Mouse (Mus musculus) embryonic facial prominence, embryonic 13.5 days (tissue): ENCODE data around the gene Itga2b. TPM values are rescaled to one million over a fixed set of nuclear protein-coding genes. Genes with fewer than 3 reads are reported as not detected.

Experiments
- ATAC-seq: fragments of 200-750 bp; cut with Nextera tagmentation; 2 replicates; pipeline ENCODE4 v1.8.0; 2017; ENCODE audit warnings: low read depth; ENCODE audit not compliant: insufficient number of reproducible peaks, insufficient read depth, low FRiP score, low TSS enrichment
- H3K27ac ChIP-seq: fragments of 300-500 bp; sonication (generic); 2 replicates; pipeline ENCODE4 v1.5.1; 2015; ENCODE audit warnings: moderate library complexity, mild to moderate bottlenecking, inconsistent platforms
- H3K27me3 ChIP-seq: fragments of 300-500 bp; sonication (generic); 2 replicates; pipeline ENCODE4 v1.6.1; 2015; ENCODE audit warnings: mild to moderate bottlenecking, inconsistent platforms
- H3K36me3 ChIP-seq: fragments of 300-500 bp; sonication (generic); 2 replicates; pipeline ENCODE4 v1.6.1; 2015; ENCODE audit warnings: mild to moderate bottlenecking, inconsistent platforms
- H3K4me1 ChIP-seq: fragments of 300-500 bp; sonication (generic); 2 replicates; pipeline ENCODE4 v1.6.1; 2015; ENCODE audit warnings: inconsistent platforms
- H3K4me2 ChIP-seq: fragments of 300-500 bp; sonication (generic); 2 replicates; pipeline ENCODE4 v1.6.1; 2015; ENCODE audit warnings: moderate library complexity, mild to moderate bottlenecking, inconsistent platforms
- H3K4me3 ChIP-seq: fragments of 300-500 bp; sonication (generic); 2 replicates; pipeline ENCODE4 v1.5.1; 2015; ENCODE audit warnings: mild to moderate bottlenecking, inconsistent platforms
- H3K9ac ChIP-seq: fragments of 300-500 bp; sonication (generic); 2 replicates; pipeline ENCODE4 v1.6.1; 2015; ENCODE audit warnings: mild to moderate bottlenecking, inconsistent platforms
- H3K9me3 ChIP-seq: fragments of 300-500 bp; sonication (generic); 2 replicates; pipeline ENCODE4 v1.6.1; 2016; ENCODE audit warnings: inconsistent platforms
- WGBS: fragments of 180-500 bp; shearing (Covaris S2); methylation state at CpG from one replicate; pipeline ENCODE4 v1.1.7; 2015; ENCODE audit warnings: mixed read lengths; 5-methylcytosine and 5-hydroxymethylcytosine counted together
- polyA plus RNA-seq: library from polyadenylated mRNA; unstranded; fragments of >200 nt; fragmentation: Nextera tagmentation; extraction: Ambion mirVana; gene quantifications from 2 replicates; pipeline ENCODE4 v1.2.1, GENCODE M21; 2015

Itga2b gene
- polyA plus RNA-seq = 6.2 and 6.7 TPM in 2 replicates

DNA sequence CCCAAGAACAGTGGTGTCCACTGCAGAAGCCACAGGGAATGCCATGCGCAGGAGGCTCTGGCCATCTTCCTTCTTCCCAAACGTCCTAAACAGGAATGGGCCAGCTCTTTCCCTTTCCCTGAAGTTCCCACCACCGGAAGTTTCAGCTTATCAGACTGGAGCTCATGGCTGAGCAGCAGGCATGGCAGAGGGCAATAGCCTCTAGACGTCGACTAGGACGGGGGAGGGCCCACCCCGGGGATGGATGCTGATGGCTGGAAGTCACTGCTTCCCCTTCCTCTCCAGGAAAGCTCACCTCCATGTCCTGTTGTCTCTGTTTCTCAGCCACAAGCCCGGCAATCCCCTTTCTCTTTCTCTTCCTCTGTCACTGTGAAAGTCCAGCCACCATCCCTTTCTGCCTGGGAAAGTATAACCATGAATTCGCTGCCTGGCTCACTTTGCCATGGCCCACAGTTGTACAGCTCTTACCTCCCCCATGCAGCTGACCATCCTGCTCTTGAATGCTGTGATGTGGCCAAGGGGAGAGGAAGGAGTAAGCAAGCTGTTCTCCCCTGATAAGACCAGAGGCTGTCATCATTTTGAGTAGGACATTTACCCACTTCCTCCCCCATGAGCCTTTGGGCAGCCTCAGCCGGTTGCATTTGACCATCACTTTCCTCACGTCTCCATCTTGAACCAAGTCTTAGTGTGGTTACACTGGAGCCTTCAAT, at the start of gene Itga2b:
Gene Itga2b, minus strand, starts transcription at position 475 of the 710 bp plus-strand sequence.
- Histone ChIP-seq H3K4me3 (no peak within 1 kb of the TSS), H3K27me3 (peaks cover 2% of the 10 kb centered on the region), H3K4me1 (peaks cover 22% of the 10 kb centered on the region), H3K9me3 (no peaks in the 10 kb centered on the region), H3K36me3 (peaks cover under 1% of the 10 kb centered on the region; the same call in 1 of the 2 replicates), H3K4me2 (no peak within 1 kb of the TSS), H3K27ac (peak within 1 kb of the TSS; percentile 39; the same call in 1 of the 2 replicates), H3K9ac (no peak within 1 kb of the TSS)
- ATAC-seq = no peak
- WGBS = 68% methylated on average over 11 of the region's 11 CpGs

DNA sequence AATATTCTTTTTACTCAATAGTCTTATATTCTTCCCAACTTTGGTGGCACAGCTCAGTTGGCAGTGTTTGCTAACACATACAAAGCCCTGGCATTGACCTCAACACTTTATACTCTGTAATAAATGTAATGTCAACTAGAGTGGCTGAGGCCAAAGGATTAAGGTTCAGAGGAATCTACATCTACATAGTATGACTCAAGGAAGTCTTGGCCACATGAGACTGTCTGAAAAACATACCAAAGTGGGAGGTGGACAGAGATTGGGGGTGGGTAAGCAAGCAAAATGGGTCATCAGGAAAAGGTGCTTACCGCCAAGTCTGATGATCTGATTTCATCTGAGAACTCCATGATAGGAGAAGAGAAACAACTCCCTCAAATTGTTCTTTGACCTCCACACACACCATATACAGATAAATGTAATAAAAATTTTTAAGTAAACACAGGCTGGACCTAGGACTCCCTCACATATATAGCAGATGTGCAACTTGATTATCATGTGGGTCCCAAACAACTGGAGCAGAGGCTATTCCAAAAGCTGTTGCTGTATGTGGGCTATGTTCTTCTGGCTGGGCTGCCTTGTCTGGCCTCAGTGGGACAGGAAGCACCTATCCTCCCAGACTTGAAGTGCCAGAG, 45.0 kb upstream of the Itga2b start:
- H3K27ac ChIP-seq = no peak overlapping the region
- H3K4me3 ChIP-seq = no peak overlapping the region
- peaks cover 36% of the 10 kb centered on the region for H3K36me3 ChIP-seq
- H3K9ac ChIP-seq = no peak overlapping the region
- ATAC-seq = no peak
- no peak overlapping the region for H3K4me2 ChIP-seq
- no peaks in the 10 kb centered on the region for H3K4me1 ChIP-seq
- 97% methylated on average over 1 of the region's 1 CpGs for WGBS
- no peaks in the 10 kb centered on the region for H3K27me3 ChIP-seq
- no peaks in the 10 kb centered on the region for H3K9me3 ChIP-seq

DNA sequence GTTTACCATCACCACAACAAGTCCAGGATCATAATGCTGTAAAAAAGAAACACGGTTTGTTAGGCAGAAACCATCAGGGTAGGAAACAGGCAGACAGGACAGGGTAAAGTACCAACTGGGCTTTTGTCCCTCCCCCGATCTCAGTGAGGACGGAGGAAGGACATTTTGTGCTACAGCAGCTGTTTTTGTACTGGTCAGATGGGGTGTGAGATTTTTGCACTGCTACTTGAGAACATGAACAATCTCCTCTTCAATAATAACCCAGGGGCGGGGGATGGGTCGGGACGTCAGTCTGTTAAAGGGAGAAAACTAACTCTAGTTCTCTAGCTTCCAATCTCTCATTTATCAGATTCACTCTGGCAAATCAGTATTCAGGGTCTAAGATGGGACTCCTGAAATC, 40.3 kb upstream of the Itga2b start:
- ATAC-seq = no peak
- no peak overlapping the region for H3K4me2 ChIP-seq
- no peaks in the 10 kb centered on the region for H3K4me1 ChIP-seq
- H3K9me3 ChIP-seq = no peaks in the 10 kb centered on the region
- H3K9ac ChIP-seq = no peak overlapping the region
- no peaks in the 10 kb centered on the region for H3K27me3 ChIP-seq
- peaks cover 36% of the 10 kb centered on the region for H3K36me3 ChIP-seq
- H3K4me3 ChIP-seq = no peak overlapping the region
- 75% methylated on average over 6 of the region's 6 CpGs for WGBS
- H3K27ac ChIP-seq = no peak overlapping the region

DNA sequence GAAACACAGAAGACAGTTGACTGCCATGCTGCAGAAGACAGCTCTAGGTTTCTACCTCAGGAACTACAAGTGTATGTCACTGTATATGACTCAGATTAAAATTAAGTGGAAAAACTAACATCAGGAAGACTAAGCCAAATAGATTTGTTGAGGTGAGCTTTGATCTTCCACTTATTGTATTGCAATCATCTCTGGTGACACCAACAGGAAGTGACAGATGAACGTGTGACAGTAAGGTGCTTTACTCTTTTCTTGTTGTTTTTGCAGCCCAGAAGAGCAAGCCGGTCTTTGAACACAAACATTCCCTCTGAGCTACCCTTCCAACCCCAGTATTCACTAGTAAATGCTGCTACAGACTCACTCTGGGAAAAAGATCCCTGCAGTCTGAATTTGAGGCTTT, 26.8 kb upstream of the Itga2b start:
- no peak overlapping the region for H3K27ac ChIP-seq
- H3K9me3 ChIP-seq = no peaks in the 10 kb centered on the region
- 72% methylated on average over 2 of the region's 2 CpGs for WGBS
- no peaks in the 10 kb centered on the region for H3K4me1 ChIP-seq
- no peak for ATAC-seq
- peaks cover 67% of the 10 kb centered on the region for H3K36me3 ChIP-seq
- no peak overlapping the region for H3K4me2 ChIP-seq
- no peak overlapping the region for H3K4me3 ChIP-seq
- H3K27me3 ChIP-seq = no peaks in the 10 kb centered on the region
- no peak overlapping the region for H3K9ac ChIP-seq

DNA sequence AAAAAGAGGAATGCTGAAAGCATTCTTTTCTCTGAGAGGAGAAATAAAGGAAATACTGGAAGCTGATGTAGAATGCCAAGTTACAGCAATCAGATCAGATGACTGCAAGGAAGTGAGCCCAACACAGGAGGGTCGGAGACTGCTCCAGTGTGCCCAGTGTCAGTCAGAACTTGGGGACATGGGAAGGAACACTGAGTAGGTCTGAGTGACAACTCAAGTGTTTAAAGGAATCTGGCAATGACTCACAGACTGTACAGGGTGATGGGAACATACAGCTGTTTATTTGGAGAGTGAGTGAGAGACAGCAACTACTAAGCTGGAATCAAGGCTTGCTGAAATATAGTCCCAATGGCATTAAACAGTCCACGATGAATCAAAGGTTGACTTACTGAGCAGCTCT, 26.3 kb upstream of the Itga2b start:
- no peak overlapping the region for H3K9ac ChIP-seq
- no peak overlapping the region for H3K4me3 ChIP-seq
- H3K27me3 ChIP-seq = no peaks in the 10 kb centered on the region
- H3K4me2 ChIP-seq = no peak overlapping the region
- no peak overlapping the region for H3K27ac ChIP-seq
- WGBS = 83% methylated on average over 2 of the region's 2 CpGs
- no peak for ATAC-seq
- no peaks in the 10 kb centered on the region for H3K9me3 ChIP-seq
- H3K36me3 ChIP-seq = peaks cover 68% of the 10 kb centered on the region
- no peaks in the 10 kb centered on the region for H3K4me1 ChIP-seq

- H3K27ac ChIP-seq = no peak overlapping the region
- H3K4me3 ChIP-seq = no peak overlapping the region
- no peak for ATAC-seq
- no peak overlapping the region for H3K9ac ChIP-seq
- H3K9me3 ChIP-seq = no peaks in the 10 kb centered on the region
- no peaks in the 10 kb centered on the region for H3K4me1 ChIP-seq
- no peaks in the 10 kb centered on the region for H3K27me3 ChIP-seq
- 92% methylated on average over 5 of the region's 5 CpGs for WGBS
- H3K36me3 ChIP-seq = peaks cover 64% of the 10 kb centered on the region
- H3K4me2 ChIP-seq = no peak overlapping the region
Observed at GRCm38 (mm10) chr11:102495742-102496141, 25.8 kb upstream of the Itga2b start.

- no peak overlapping the region for H3K4me3 ChIP-seq
- WGBS = 93% methylated on average over 6 of the region's 6 CpGs
- no peaks in the 10 kb centered on the region for H3K4me1 ChIP-seq
- no peaks in the 10 kb centered on the region for H3K27me3 ChIP-seq
- H3K9ac ChIP-seq = no peak overlapping the region
- H3K36me3 ChIP-seq = peaks cover 64% of the 10 kb centered on the region
- H3K27ac ChIP-seq = no peak overlapping the region
- H3K4me2 ChIP-seq = no peak overlapping the region
- H3K9me3 ChIP-seq = no peaks in the 10 kb centered on the region
- ATAC-seq = no peak
Observed at GRCm38 (mm10) chr11:102495114-102495513, 25.2 kb upstream of the Itga2b start.

GRCm38 (mm10) chr11:102494063-102494650, 24.2 kb upstream of the Itga2b start:
- no peak for ATAC-seq
- 88% methylated on average over 7 of the region's 7 CpGs for WGBS
- H3K36me3 ChIP-seq = peaks cover 55% of the 10 kb centered on the region

GRCm38 (mm10) chr11:102493241-102493640, 23.3 kb upstream of the Itga2b start:
- no peak overlapping the region for H3K4me2 ChIP-seq
- no peak overlapping the region for H3K9ac ChIP-seq
- H3K27me3 ChIP-seq = no peaks in the 10 kb centered on the region
- ATAC-seq = no peak
- no peak overlapping the region for H3K27ac ChIP-seq
- no peaks in the 10 kb centered on the region for H3K9me3 ChIP-seq
- no peak overlapping the region for H3K4me3 ChIP-seq
- peaks cover 48% of the 10 kb centered on the region for H3K36me3 ChIP-seq
- no peaks in the 10 kb centered on the region for H3K4me1 ChIP-seq
- WGBS = 89% methylated on average over 2 of the region's 2 CpGs

More at GRCm38 (mm10) chr11:102494063-102494650, 24.2 kb upstream of the Itga2b start:
- Histone ChIP-seq H3K4me3 (no peak overlapping the region), H3K4me1 (no peaks in the 10 kb centered on the region), H3K27me3 (no peaks in the 10 kb centered on the region), H3K4me2 (no peak overlapping the region), H3K9me3 (no peaks in the 10 kb centered on the region), H3K9ac (no peak overlapping the region), H3K27ac (no peak overlapping the region)

GRCm38 (mm10) chr11:102487901-102488300, 18.0 kb upstream of the Itga2b start:
- H3K27me3 ChIP-seq = no peaks in the 10 kb centered on the region
- H3K9ac ChIP-seq = no peak overlapping the region
- no peak overlapping the region for H3K27ac ChIP-seq
- H3K36me3 ChIP-seq = peaks cover 39% of the 10 kb centered on the region
- no peaks in the 10 kb centered on the region for H3K9me3 ChIP-seq
- no peak overlapping the region for H3K4me2 ChIP-seq
- no peaks in the 10 kb centered on the region for H3K4me1 ChIP-seq
- no peak overlapping the region for H3K4me3 ChIP-seq
- no peak for ATAC-seq
- 94% methylated on average over 2 of the region's 2 CpGs for WGBS

- H3K4me3 ChIP-seq = no peak overlapping the region
- H3K36me3 ChIP-seq = peaks cover 36% of the 10 kb centered on the region
- no peaks in the 10 kb centered on the region for H3K4me1 ChIP-seq
- H3K4me2 ChIP-seq = no peak overlapping the region
- H3K9ac ChIP-seq = no peak overlapping the region
- H3K27ac ChIP-seq = no peak overlapping the region
- H3K9me3 ChIP-seq = no peaks in the 10 kb centered on the region
- ATAC-seq = no peak
- no peaks in the 10 kb centered on the region for H3K27me3 ChIP-seq
- 68% methylated on average over 11 of the region's 11 CpGs for WGBS
Observed at GRCm38 (mm10) chr11:102486733-102487386, 16.9 kb upstream of the Itga2b start.
